Mouse (Mus musculus): ENCODE data around the gene Zkscan14.
"Not testable (repeated sequence)": the region's sequence is repeated elsewhere in the genome, so short reads cannot be mapped to it uniquely, and the experiment has no call there.

Gene Zkscan14

DNA sequence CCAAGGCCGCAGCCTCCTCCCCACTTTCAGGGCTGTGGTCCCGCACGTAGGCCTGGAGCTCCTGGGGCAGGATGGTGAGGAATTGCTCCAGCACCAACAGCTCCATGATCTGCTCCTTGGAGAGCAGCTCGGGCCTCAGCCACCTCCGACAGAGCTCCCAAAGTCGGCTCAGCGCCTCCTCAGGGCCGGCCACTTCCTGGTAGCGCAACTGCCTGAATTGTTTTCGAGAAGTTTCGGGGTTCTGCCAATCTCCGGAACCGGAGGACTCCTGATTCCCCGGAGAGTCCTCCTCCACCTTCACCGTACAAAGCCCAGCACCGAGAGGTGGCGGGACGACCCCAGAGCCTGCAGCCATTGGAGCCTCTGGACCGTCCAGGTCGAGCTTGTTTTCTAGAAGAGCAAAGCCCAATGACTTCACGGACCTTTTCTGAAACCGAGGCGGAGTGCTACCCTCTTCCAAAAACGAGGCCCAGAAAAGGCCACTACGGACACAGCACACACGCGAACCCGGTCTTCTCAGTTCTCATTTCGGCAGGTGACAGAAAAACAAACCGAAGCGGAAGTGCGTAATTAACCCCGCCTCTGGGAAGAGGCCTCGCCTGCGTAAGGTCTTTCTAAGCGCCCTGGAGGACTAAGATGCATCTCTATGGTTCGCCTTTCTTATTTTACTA, at the start of gene Zkscan14:
Gene Zkscan14 (minus strand): TSS at position 548 of the 671 bp plus-strand sequence.
- DNase-seq = peak; percentile 82

- DNase-seq = no peak
Observed at GRCm38 (mm10) chr5:145249520-145249919, 47.9 kb upstream of the Zkscan14 start.

DNA sequence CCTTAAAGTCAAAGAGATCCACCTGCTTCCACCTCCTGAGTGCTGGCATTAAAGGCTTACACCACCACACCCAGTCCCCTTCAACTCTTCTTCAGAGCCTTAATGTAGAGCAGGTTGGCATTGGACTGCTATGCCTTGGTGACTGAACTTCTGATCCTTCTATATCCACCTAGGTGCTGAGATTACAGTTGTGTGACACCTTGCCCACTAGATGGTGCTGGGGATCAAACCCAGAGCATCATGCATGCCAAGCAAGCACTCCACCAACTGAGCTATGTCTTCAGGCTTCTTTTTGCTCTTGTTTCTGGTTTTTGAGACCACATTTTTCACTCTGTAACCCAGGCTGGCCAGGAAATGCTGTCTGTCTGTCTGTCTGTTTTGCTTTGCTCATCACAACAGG, 33.0 kb upstream of the Zkscan14 start:
- DNase-seq = no peak

GRCm38 (mm10) chr5:145231893-145232411, 30.3 kb upstream of the Zkscan14 start:
- no peak for DNase-seq

- DNase-seq = peak; percentile 97
Observed at GRCm38 (mm10) chr5:145231367-145231871, 29.8 kb upstream of the Zkscan14 start, which contains the start of gene Zfp655. TSS of gene Zfp655 (plus strand) at chr5:145231715.

DNA sequence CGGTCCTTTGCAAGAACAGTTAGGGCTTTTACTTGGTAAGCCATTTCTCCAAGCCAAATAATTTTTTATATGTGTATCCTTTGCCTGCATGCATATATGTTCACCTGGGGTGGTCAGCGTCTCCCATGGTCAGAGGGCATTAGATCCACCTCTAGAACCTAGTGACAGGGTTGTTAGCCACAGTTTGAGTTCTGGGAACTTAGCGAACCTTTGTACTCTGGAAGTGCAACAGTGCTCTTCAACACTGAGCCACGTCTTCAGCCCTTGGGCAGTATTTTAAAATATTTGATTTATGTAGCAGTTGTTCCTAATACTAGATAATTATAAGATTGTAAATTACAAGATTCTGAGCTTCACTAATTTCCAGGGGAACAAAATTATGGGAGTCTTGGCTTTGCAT, 29.0 kb upstream of the Zkscan14 start:
- DNase-seq = no peak

DNA sequence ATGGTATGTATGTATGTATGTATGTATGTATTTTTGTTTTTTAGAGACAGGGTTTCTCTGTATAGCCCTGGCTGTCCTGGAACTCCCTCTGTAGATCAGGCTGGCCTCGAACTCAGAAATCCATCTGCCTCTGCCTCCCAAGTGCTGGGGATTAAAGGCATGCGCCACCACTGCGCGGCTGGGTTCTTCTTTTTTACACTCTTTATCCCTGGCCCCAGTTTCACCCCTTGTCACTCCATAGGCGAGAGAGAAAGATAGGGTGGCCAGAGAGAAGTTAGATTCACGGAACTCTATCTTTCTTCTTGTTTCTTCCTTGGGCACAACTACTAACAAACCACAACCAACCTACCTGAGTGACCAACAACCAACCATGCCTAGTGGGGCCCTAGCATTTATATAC, 27.6 kb upstream of the Zkscan14 start:
- DNase-seq = not testable (repeated sequence)

GRCm38 (mm10) chr5:145226453-145226852, 24.8 kb upstream of the Zkscan14 start:
- no peak for DNase-seq

- no peak for DNase-seq
Observed at GRCm38 (mm10) chr5:145223395-145223794, 21.7 kb upstream of the Zkscan14 start.

- no peak for DNase-seq
Observed at GRCm38 (mm10) chr5:145222840-145223239, 21.2 kb upstream of the Zkscan14 start.

DNA sequence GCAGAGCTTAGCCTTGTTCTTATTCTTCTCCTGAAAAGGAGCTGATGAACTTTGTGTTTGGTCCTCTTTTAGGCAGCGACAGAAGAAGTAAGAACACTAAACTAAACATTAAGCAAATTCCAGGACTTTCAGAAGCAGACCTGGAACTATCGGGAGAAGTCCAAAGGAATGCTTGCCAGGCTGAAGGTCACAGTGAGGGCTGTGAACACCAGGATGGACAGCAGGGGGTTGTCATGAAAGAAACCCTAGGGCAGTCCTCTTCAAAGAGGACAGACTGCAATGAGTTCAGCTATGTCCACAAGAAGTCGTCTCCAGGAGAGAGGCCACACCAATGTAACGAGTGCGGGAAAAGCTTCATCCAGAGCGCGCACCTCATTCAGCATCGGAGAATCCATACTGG, 18.3 kb upstream of the Zkscan14 start:
- DNase-seq = no peak

GRCm38 (mm10) chr5:145218671-145219070, 17.0 kb upstream of the Zkscan14 start:
- DNase-seq = no peak

DNA sequence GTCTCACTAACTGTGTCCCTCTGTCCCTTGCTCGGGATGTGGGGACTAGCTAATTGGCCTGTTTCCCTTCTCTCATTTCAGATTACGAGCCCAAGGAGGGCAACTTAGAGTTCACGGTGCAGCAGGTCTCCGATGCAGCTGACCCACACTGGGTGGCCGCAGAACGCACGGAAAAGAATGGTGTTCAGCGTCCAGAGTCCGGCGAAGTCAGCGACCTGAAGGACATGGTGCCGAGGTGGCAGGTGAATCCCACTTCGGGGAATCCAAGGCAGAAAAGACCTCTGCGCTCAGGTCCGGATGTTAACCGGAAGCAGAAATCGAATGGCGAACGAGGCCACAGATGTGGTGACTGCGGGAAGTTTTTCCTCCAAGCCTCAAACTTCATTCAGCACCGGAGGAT, 16.5 kb upstream of the Zkscan14 start:
- no peak for DNase-seq

- peak; percentile 23 for DNase-seq
Observed at GRCm38 (mm10) chr5:145217746-145218145, 16.1 kb upstream of the Zkscan14 start.

DNA sequence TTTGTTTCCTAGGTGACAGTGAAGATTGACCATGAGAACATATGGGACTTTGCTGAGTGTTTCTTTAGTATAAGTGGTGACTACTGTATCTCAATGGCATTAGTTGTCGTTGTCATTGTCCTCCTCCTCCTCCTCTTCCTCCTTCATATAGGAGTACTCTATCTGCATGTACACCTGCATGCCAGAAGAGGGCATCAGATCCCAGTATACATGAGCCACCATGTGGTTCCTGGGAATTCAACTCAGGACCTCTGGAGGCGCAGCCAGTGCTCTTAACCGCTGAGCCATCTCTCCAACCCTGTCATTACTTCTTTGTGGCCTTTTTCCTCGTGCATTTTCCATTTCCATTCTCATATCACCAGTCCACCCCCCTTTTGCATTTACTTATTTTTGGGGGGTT, 13.0 kb upstream of the Zkscan14 start:
- DNase-seq = no peak

- DNase-seq = no peak
Observed at GRCm38 (mm10) chr5:145213505-145213904, 11.8 kb upstream of the Zkscan14 start.

- DNase-seq = no peak
Observed at GRCm38 (mm10) chr5:145212216-145212615, 10.5 kb upstream of the Zkscan14 start.

GRCm38 (mm10) chr5:145211340-145211739, 9.7 kb upstream of the Zkscan14 start:
- DNase-seq = no peak

DNA sequence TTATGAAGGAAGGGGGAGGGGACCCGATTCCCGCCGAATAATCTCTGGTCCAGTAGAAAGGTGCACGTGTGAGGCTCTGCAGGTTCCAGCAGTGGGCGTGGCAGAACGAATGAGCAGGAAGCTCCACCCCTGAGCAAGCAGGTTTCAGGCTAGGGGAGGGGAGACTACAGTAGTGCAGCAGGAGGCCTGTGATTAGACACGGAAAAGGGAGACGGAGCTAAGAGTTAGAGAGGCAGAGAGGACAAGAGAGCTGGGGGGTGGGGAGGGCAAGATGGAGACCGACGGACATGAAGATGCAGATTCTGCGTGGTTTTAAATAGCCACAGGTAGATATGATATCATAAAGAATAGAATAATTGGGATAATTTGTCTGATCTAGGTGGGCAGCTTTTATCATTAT, 6.7 kb upstream of the Zkscan14 start:
- not testable (repeated sequence) for DNase-seq

DNA sequence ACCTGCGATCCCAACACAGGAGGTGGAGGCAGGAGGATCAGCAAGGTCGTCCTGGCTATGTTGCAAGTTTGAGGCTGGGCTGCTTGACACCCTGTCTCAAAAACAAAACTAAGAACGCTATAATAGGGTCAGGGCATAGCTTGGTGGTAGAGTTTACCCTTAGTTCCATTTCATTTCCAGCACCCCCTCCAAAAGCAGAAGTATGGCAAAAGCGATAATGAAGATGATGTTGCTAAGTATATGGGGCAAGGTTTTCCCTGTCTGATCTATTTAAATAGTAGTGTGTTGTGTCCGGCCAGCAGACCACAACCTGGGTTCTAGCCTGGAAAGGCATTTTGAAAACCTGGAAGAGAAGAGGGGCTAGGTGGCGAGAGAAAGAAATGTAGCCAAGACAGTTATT, 6.3 kb upstream of the Zkscan14 start:
- DNase-seq = no peak

- DNase-seq = no peak
Observed at GRCm38 (mm10) chr5:145207385-145207784, 5.7 kb upstream of the Zkscan14 start.

GRCm38 (mm10) chr5:145205041-145205440, 3.4 kb upstream of the Zkscan14 start:
- no peak for DNase-seq

DNA sequence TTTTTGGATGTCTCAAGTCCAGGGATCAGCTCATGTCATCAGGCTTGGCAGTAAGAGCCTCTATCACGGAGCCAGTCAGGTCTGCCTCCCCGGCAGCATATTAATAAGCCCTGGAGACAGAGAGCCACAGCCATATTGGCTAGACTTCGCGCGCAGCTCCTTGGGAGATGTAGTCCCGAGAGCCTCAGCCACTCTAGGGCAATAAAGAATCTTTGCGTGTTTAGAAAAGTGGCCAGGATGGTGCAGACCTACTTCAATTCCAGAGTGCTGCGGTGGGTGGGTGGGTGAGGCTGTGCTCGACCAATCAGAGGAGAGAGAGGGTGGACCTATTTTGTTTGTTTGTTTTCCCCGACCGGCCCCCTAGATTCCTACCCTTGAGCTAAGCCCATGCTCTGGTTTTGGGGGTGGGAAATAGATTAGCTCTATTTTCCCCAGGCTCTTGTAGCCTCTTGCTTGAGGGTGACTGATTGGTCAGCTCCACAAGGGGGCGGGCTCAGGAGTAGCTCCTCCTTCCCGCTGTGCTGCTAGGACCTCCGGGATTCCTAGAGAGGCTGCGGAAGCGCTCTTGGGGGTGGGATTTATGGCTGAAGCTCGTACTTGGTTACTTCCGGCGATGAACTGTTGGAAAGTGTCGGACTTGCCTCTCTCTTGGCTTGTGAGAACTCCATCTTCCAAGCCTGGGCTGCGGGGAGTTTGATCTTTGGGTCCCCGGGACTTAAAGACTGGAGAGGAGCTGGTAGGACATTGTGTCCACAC, 2.4 kb upstream of the Zkscan14 start, which contains the start of gene Zkscan5:
Gene Zkscan5 (plus strand): TSS at position 627 of the 756 bp plus-strand sequence.
- peak; percentile 99 for DNase-seq

GRCm38 (mm10) chr5:145202446-145202845, 778 bp upstream of the Zkscan14 start:
- DNase-seq = no peak
